Mouse (Mus musculus) urinary bladder, postnatal 25 days (tissue): ENCODE data around the gene Olfr1232.

Experiments used
- DNase-seq: peaks from one replicate; pipeline ENCODE4 v3.0.0; 2022; ENCODE audit warnings: low spot score

The Olfr1232 gene

GRCm38 (mm10) chr2:89329575-89329974, at the start of gene Olfr1232:
TSS of gene Olfr1232 (minus strand) at chr2:89329675.
- DNase-seq: no peak

DNA sequence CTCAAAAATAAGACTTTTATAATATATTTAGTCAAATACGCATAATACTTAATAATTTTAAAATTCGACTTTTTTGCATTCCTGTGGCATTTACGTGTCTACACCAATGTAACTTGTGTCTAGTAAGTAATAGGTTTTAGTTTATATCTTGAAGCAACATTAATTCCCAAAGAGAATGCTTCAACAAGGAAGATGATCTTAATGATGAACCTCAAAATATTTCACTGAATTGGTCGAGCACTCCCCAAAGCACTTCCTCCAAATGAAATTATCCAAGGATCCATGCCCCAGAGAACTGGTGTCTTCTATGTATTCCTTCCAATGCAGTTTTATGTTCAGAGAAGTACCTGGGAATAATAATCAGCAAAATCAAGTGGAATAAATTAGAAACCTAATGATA, 35.3 kb upstream of the Olfr1232 start, which contains the start of gene Olfr1234:
Gene Olfr1234, minus strand, starts transcription at position 101 of the 400 bp plus-strand sequence.
- no peak for DNase-seq

- DNase-seq: no peak
Measured at GRCm38 (mm10) chr2:89342298-89342697, 12.8 kb upstream of the Olfr1232 start, which contains the start of gene Olfr1233. TSS of gene Olfr1233 (minus strand) at chr2:89342398.

DNA sequence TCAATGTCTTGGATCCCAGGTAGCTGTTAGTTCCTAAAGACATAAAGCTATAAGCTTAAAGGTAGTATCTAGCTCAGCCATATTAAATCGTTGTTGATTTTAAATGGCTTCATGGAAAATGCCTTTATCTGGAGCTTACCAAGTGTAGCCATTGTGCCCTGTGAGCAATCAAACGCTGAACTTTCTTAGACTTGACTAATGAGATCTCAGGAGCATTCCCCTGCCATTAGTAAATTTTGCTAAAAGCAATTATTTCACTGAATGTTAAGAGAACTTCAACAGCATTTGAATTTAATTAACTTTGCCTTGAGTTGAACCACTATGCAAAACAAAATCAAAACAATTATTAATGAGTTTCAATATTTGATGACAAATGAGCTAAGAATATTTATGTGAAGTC, 22.5 kb downstream of the Olfr1232 start, which contains the start of gene Olfr1231:
Gene Olfr1231, minus strand, starts transcription at position 101 of the 400 bp plus-strand sequence.
- no peak for DNase-seq

DNA sequence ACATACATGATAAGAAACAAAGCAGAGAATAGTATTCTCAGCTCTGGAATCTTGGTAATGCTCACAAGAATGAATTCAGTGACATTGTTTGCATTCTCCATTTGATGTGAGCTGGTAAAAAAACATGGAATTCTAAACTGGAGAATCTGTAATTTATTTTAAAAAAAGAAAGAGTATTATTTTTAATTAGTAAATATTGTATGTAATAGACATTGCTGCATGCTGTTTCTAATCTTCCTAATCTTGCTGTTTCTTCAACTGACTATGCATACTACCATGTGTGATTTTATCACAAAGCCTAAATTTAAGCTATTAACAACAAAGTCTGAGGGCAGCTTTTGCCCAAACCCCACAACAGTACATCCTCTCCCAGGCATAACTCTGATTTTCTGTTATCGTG, 32.3 kb downstream of the Olfr1232 start, which contains the start of gene Olfr1230:
Gene Olfr1230, minus strand, starts transcription at position 101 of the 400 bp plus-strand sequence.
- no peak for DNase-seq

DNA sequence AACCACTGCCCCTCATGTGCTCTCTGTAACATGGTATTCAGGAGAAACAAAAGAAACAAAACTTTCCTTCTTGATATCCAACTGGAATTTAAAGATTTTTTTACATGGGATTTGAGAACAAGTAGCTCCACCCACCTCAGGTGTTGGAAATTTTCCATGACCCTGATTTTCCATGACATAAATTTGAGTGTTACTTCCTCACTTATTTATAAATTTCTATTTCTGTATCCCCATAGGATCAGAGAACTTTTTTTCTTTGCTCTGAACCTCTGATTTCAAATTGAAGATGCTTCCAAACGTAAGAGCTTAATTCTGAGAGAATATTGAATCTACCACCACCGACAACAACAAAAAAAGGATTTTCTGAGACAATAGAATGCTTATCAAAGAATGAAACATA, 41.6 kb downstream of the Olfr1232 start, which contains the start of gene Olfr1229:
Gene Olfr1229, minus strand, starts transcription at position 101 of the 400 bp plus-strand sequence.
- DNase-seq: no peak
